ENCODE assay signal across 11 mouse cellular contexts in genomic region chr11:102220451-102220850, GRCm38 (mm10). TPM values are rescaled to one million over a fixed set of nuclear protein-coding genes. Genes with fewer than 3 reads are reported as not detected.
DNase-seq lines count a peak whose midpoint lies in the region; ATAC-seq lines count a peak whose summit lies in the region.
"Had no signal": no experiment of that assay in that cellular context is flagged by ENCODE, and none has a peak within 500 bp of the region (broad histone marks: within the 10 kb centered on the region; RNA-seq: fewer than 3 reads in every experiment).

No protein-coding gene starts in this region.

- H3K4me2 ChIP-seq in hindbrain, embryonic 13.5 days: no peak overlapping the region
- no peak overlapping the region for H3K4me2 ChIP-seq in hindbrain, embryonic 14.5 days (replicated peaks)
- H3K4me2 ChIP-seq: forebrain, embryonic 13.5 days had no signal

- no peaks in the 10 kb centered on the region for H3K9me3 ChIP-seq in hindbrain, embryonic 13.5 days
- H3K9me3 ChIP-seq in hindbrain, embryonic 14.5 days (ENCODE audit: control insufficient read depth, low read length): no peaks in the 10 kb centered on the region
- H3K9me3 ChIP-seq: forebrain, embryonic 13.5 days had no signal

- H3K4me1 ChIP-seq in hindbrain, embryonic 13.5 days (replicated peaks): peaks cover 90% of the 10 kb centered on the region
- peaks cover 57% of the 10 kb centered on the region for H3K4me1 ChIP-seq in hindbrain, embryonic 14.5 days (replicated peaks; ENCODE audit: control insufficient read depth, insufficient read depth, low read length)

- 0 out of 2 replicates have a peak overlapping the region, but pooled peaks have one; percentile 1 for H3K9ac ChIP-seq in hindbrain, embryonic 13.5 days
- no peak overlapping the region for H3K9ac ChIP-seq in hindbrain, embryonic 14.5 days
- H3K9ac ChIP-seq: forebrain, embryonic 13.5 days had no signal

- H3K27me3 ChIP-seq in hindbrain, embryonic 13.5 days: no peaks in the 10 kb centered on the region
- no peaks in the 10 kb centered on the region for H3K27me3 ChIP-seq in hindbrain, embryonic 14.5 days (ENCODE audit: control insufficient read depth, insufficient read depth, low read length)
- H3K27me3 ChIP-seq: forebrain, embryonic 13.5 days had no signal

- H3K36me3 ChIP-seq in hindbrain, embryonic 13.5 days: peaks cover 55% of the 10 kb centered on the region
- peaks cover 31% of the 10 kb centered on the region for H3K36me3 ChIP-seq in hindbrain, embryonic 14.5 days (replicated peaks; ENCODE audit: control insufficient read depth, insufficient read depth)

- 72% methylated on average over 6 of the region's 6 CpGs for WGBS in hindbrain, embryonic 13.5 days
- WGBS in hindbrain, embryonic 14.5 days: 75% methylated on average over 6 of the region's 6 CpGs

- no peak for ATAC-seq in hindbrain, embryonic 13.5 days (ENCODE audit: low FRiP score)
- no peak for ATAC-seq in hindbrain, embryonic 14.5 days (ENCODE audit: low FRiP score)
- ATAC-seq in monocyte, adult 5-6 weeks (replicated peaks; ENCODE audit: insufficient number of reproducible peaks, low FRiP score, low TSS enrichment, poor library complexity, severe bottlenecking): no peak
- ATAC-seq: forebrain, embryonic 13.5 days had no signal

- no peak overlapping the region for H3K4me3 ChIP-seq in hindbrain, embryonic 13.5 days
- H3K4me3 ChIP-seq in hindbrain, embryonic 14.5 days (replicated peaks; ENCODE audit: low read length): no peak overlapping the region
- H3K4me3 ChIP-seq: forebrain, embryonic 13.5 days had no signal

- peak; percentile 57 for DNase-seq in cerebellum, adult 11-12 months
- no peak for DNase-seq in cerebellum, adult 9-10 months
- no peak for DNase-seq in hindbrain, embryonic 14.5 days (ENCODE audit: low spot score)
- DNase-seq in urinary bladder, adult 2 months (ENCODE audit: low spot score): peak; percentile 29
- no peak for DNase-seq in urinary bladder, postnatal 36 days (ENCODE audit: low spot score in 2 of 2)
- no peak for DNase-seq in spleen, adult 18-20 months

- peak overlapping the region; percentile 30; the same call in 1 of the 2 replicates for H3K27ac ChIP-seq in hindbrain, embryonic 13.5 days
- H3K27ac ChIP-seq in hindbrain, embryonic 14.5 days: no peak overlapping the region

RNA-seq across cellular contexts. Expression of gene Hdac5, which starts 9.5 kb away (rescaled TPM):
- 82.0 and 85.4 TPM in 2 replicates for polyA plus RNA-seq in hindbrain, embryonic 13.5 days (2015; fragmentation: Nextera tagmentation; extraction: Ambion mirVana)
- 40.7 and 50.8 TPM in 2 replicates for polyA plus RNA-seq in hindbrain, embryonic 14.5 days (2014; fragmentation: Nextera tagmentation; extraction: Ambion mirVana)
- 58.1 and 75.4 TPM in 2 replicates for polyA plus RNA-seq in urinary bladder, adult 2 months (2012; rRNA removed)
- 46.5 to 54.0 TPM (median 51.7 TPM) in 3 replicates for total RNA-seq in monocyte, adult 5-6 weeks (2017)

RNA-seq across cellular contexts. Expression of gene BC030867, which starts 28.2 kb away (rescaled TPM):
- polyA plus RNA-seq in hindbrain, embryonic 13.5 days (2015; fragmentation: Nextera tagmentation; extraction: Ambion mirVana): 3.8 TPM in 2 replicates
- 1.8 and 2.9 TPM in 2 replicates for polyA plus RNA-seq in hindbrain, embryonic 14.5 days (2014; fragmentation: Nextera tagmentation; extraction: Ambion mirVana)
- 0.41 TPM in 2 replicates for polyA plus RNA-seq in urinary bladder, adult 2 months (2012; rRNA removed)
- total RNA-seq in monocyte, adult 5-6 weeks (2017): not detected in 3 replicates

RNA-seq across cellular contexts. Expression of gene G6pc3, which starts 31.0 kb away (rescaled TPM):
- 30.0 and 37.2 TPM in 2 replicates for polyA plus RNA-seq in hindbrain, embryonic 13.5 days (2015; fragmentation: Nextera tagmentation; extraction: Ambion mirVana)
- 39.9 and 42.3 TPM in 2 replicates for polyA plus RNA-seq in hindbrain, embryonic 14.5 days (2014; fragmentation: Nextera tagmentation; extraction: Ambion mirVana)
- polyA plus RNA-seq in urinary bladder, adult 2 months (2012; rRNA removed): 73.3 and 80.1 TPM in 2 replicates
- total RNA-seq in monocyte, adult 5-6 weeks (2017): 6.1 to 10.7 TPM (median 9.1 TPM) in 3 replicates

RNA-seq across cellular contexts. Expression of gene Lsm12, which starts 35.4 kb away (rescaled TPM):
- polyA plus RNA-seq in hindbrain, embryonic 13.5 days (2015; fragmentation: Nextera tagmentation; extraction: Ambion mirVana): 144 and 148 TPM in 2 replicates
- polyA plus RNA-seq in hindbrain, embryonic 14.5 days (2014; fragmentation: Nextera tagmentation; extraction: Ambion mirVana): 78.6 and 81.9 TPM in 2 replicates
- 29.9 and 32.4 TPM in 2 replicates for polyA plus RNA-seq in urinary bladder, adult 2 months (2012; rRNA removed)
- 26.7 to 93.0 TPM (median 26.9 TPM) in 3 replicates for total RNA-seq in monocyte, adult 5-6 weeks (2017)

RNA-seq across cellular contexts. Expression of gene Asb16, which starts 48.1 kb away (rescaled TPM):
- polyA plus RNA-seq in hindbrain, embryonic 13.5 days (2015; fragmentation: Nextera tagmentation; extraction: Ambion mirVana): not detected in 2 replicates
- polyA plus RNA-seq in hindbrain, embryonic 14.5 days (2014; fragmentation: Nextera tagmentation; extraction: Ambion mirVana): 0.07 and 0.18 TPM in 2 replicates
- 0.63 and 0.65 TPM in 2 replicates for polyA plus RNA-seq in urinary bladder, adult 2 months (2012; rRNA removed)
- total RNA-seq in monocyte, adult 5-6 weeks (2017): not detected in 3 replicates
- polyA plus RNA-seq: forebrain, embryonic 13.5 days; kidney, embryonic 16.5 days; macrophage had no signal

Comparison
In these comparisons a context has a peak if more than half of its experiments do, and no peak if none do; other contexts are left out.
1. DNase-seq: peak in cerebellum, adult 11-12 months (single experiment) and urinary bladder, adult 2 months (single experiment); none in cerebellum, adult 9-10 months (single experiment), hindbrain, embryonic 14.5 days (single experiment), urinary bladder, postnatal 36 days (0 of 2) and spleen, adult 18-20 months (0 of 2).